Mouse (Mus musculus) brain, embryonic 14.5 days (tissue): ENCODE data around the gene Ets1. TPM values are rescaled to one million over a fixed set of nuclear protein-coding genes. Genes with fewer than 3 reads are reported as not detected.

Experiments
- DNase-seq: peaks from one replicate; pipeline ENCODE4 v3.0.0-alpha.2; 2011; ENCODE audit warnings: low read depth
- CTCF ChIP-seq: fragments of 200-500 bp; IDR thresholded peaks from 2 replicates; pipeline ENCODE4 v1.5.1; 2012; ENCODE audit warnings: inconsistent platforms, mild to moderate bottlenecking, moderate library complexity, borderline replicate concordance; ENCODE audit not compliant: insufficient read depth, insufficient read length; ENCODE audit errors: extremely low read depth
- POLR2A ChIP-seq: fragments of 200-500 bp; IDR thresholded peaks from 2 replicates; pipeline ENCODE4 v1.6.1; 2012; ENCODE audit warnings: mild to moderate bottlenecking, inconsistent platforms, borderline replicate concordance; ENCODE audit not compliant: poor library complexity, insufficient read depth, insufficient read length, severe bottlenecking; ENCODE audit errors: extremely low read depth
- polyA plus RNA-seq: library from polyadenylated mRNA; depleted of rRNA; stranded (reverse); fragments of >200 nt; gene quantifications from 2 replicates; pipeline ENCODE4 v1.2.3, GENCODE M21; 2012

Ets1 gene
- polyA plus RNA-seq, 1 experiment = 15.8 TPM

GRCm38 (mm10) chr9:32618544-32619120, 17.4 kb upstream of the Ets1 start:
- TF ChIP-seq CTCF = no peak
- TF ChIP-seq POLR2A = no peak
- peak; percentile 11 for DNase-seq

GRCm38 (mm10) chr9:32619661-32620060, 16.4 kb upstream of the Ets1 start:
- TF ChIP-seq CTCF (no peak), POLR2A (no peak)
- no peak for DNase-seq

- TF ChIP-seq POLR2A = no peak
- TF ChIP-seq CTCF = no peak
- DNase-seq = no peak
Observed at GRCm38 (mm10) chr9:32620446-32620845, 15.6 kb upstream of the Ets1 start.

GRCm38 (mm10) chr9:32629385-32629981, 6.5 kb upstream of the Ets1 start:
- DNase-seq = no peak
- no peak for TF ChIP-seq POLR2A
- TF ChIP-seq CTCF = no peak

GRCm38 (mm10) chr9:32631341-32631740, 4.7 kb upstream of the Ets1 start:
- TF ChIP-seq CTCF = no peak
- no peak for TF ChIP-seq POLR2A
- peak; percentile 66 for DNase-seq

GRCm38 (mm10) chr9:32632237-32632636, 3.8 kb upstream of the Ets1 start:
- no peak for DNase-seq
- TF ChIP-seq POLR2A = no peak
- TF ChIP-seq CTCF = no peak

GRCm38 (mm10) chr9:32644981-32645380, 9.0 kb downstream of the Ets1 start:
- TF ChIP-seq CTCF (no peak), POLR2A (no peak)
- DNase-seq = no peak

GRCm38 (mm10) chr9:32645475-32645874, 9.5 kb downstream of the Ets1 start:
- no peak for DNase-seq
- TF ChIP-seq POLR2A = no peak
- TF ChIP-seq CTCF = no peak

GRCm38 (mm10) chr9:32646539-32647258, 10.7 kb downstream of the Ets1 start:
- TF ChIP-seq POLR2A (no peak), CTCF (no peak)
- DNase-seq = peak; percentile 28

GRCm38 (mm10) chr9:32647506-32648250, 11.7 kb downstream of the Ets1 start:
- TF ChIP-seq POLR2A = no peak
- no peak for TF ChIP-seq CTCF

GRCm38 (mm10) chr9:32648286-32648685, 12.3 kb downstream of the Ets1 start:
- DNase-seq = no peak
- TF ChIP-seq CTCF = no peak
- TF ChIP-seq POLR2A = no peak

More at GRCm38 (mm10) chr9:32647506-32648250, 11.7 kb downstream of the Ets1 start:
- DNase-seq = no peak
